Mouse (Mus musculus): ENCODE measurements at regions not wholly inside any gene's neighbourhood (a gene's known extent, or its start where the extent isn't known, plus 50 kb on each side); places are given as distances from the start of the nearest gene placed in this dataset.

- TF ChIP-seq CTCF (IDR thresholded peaks at IDR 0.05; ENCODE audit: borderline replicate concordance, insufficient read depth, low read length) (no peak), POLR2A (IDR thresholded peaks at IDR 0.05; ENCODE audit: low read depth, low read length) (no peak)
- no peak overlapping the region for H3K4me3 ChIP-seq (ENCODE audit: insufficient read depth, low read length)
- no peak overlapping the region for H3K27ac ChIP-seq (ENCODE audit: insufficient read depth, low read length)
- no peaks in the 10 kb centered on the region for H3K4me1 ChIP-seq (ENCODE audit: control insufficient read depth, insufficient read depth, low read length)
These were observed 2149.3 kb upstream of the Lrrc6 start for GRCm38 (mm10) chr15:68650033-68650432.

- Histone ChIP-seq H3K4me1 (ENCODE audit: control insufficient read depth, insufficient read depth, low read length) (no peaks in the 10 kb centered on the region), H3K4me3 (ENCODE audit: insufficient read depth, low read length) (no peak overlapping the region), H3K27ac (ENCODE audit: insufficient read depth, low read length) (no peak overlapping the region)
- TF ChIP-seq POLR2A (IDR thresholded peaks at IDR 0.05; ENCODE audit: low read depth, low read length) (no peak), CTCF (IDR thresholded peaks at IDR 0.05; ENCODE audit: borderline replicate concordance, insufficient read depth, low read length) (no peak)
These were observed 2146.2 kb upstream of the Lrrc6 start for GRCm38 (mm10) chr15:68646865-68647264.

- Histone ChIP-seq H3K27ac (ENCODE audit: insufficient read depth, low read length) (no peak overlapping the region), H3K4me3 (ENCODE audit: insufficient read depth, low read length) (no peak overlapping the region), H3K4me1 (ENCODE audit: control insufficient read depth, insufficient read depth, low read length) (no peaks in the 10 kb centered on the region)
- TF ChIP-seq POLR2A (IDR thresholded peaks at IDR 0.05; ENCODE audit: low read depth, low read length) (no peak), CTCF (IDR thresholded peaks at IDR 0.05; ENCODE audit: borderline replicate concordance, insufficient read depth, low read length) (no peak)
These were observed 2144.2 kb upstream of the Lrrc6 start for GRCm38 (mm10) chr15:68644862-68645261.

GRCm38 (mm10) chr15:68635633-68636032 is 2134.9 kb upstream of the Lrrc6 start:
- H3K27ac ChIP-seq (ENCODE audit: insufficient read depth, low read length), result no peak overlapping the region
- no peaks in the 10 kb centered on the region for H3K4me1 ChIP-seq (ENCODE audit: control insufficient read depth, insufficient read depth, low read length)
- H3K4me3 ChIP-seq (ENCODE audit: insufficient read depth, low read length), result no peak overlapping the region
- no peak for TF ChIP-seq CTCF (IDR thresholded peaks at IDR 0.05; ENCODE audit: borderline replicate concordance, insufficient read depth, low read length)
- no peak for TF ChIP-seq POLR2A (IDR thresholded peaks at IDR 0.05; ENCODE audit: low read depth, low read length)

GRCm38 (mm10) chr15:68626976-68627375 is 2126.3 kb upstream of the Lrrc6 start:
- no peak for TF ChIP-seq POLR2A (IDR thresholded peaks at IDR 0.05; ENCODE audit: low read depth, low read length)
- TF ChIP-seq CTCF (IDR thresholded peaks at IDR 0.05; ENCODE audit: borderline replicate concordance, insufficient read depth, low read length), result no peak
- Histone ChIP-seq H3K4me3 (ENCODE audit: insufficient read depth, low read length) (no peak overlapping the region), H3K27ac (ENCODE audit: insufficient read depth, low read length) (no peak overlapping the region), H3K4me1 (ENCODE audit: control insufficient read depth, insufficient read depth, low read length) (no peaks in the 10 kb centered on the region)

- Histone ChIP-seq H3K27ac (ENCODE audit: insufficient read depth, low read length) (no peak overlapping the region), H3K4me3 (ENCODE audit: insufficient read depth, low read length) (no peak overlapping the region), H3K4me1 (ENCODE audit: control insufficient read depth, insufficient read depth, low read length) (no peaks in the 10 kb centered on the region)
- TF ChIP-seq POLR2A (IDR thresholded peaks at IDR 0.05; ENCODE audit: low read depth, low read length), result no peak
- no peak for TF ChIP-seq CTCF (IDR thresholded peaks at IDR 0.05; ENCODE audit: borderline replicate concordance, insufficient read depth, low read length)
These were observed 2124.1 kb upstream of the Lrrc6 start for GRCm38 (mm10) chr15:68624831-68625230.

GRCm38 (mm10) chr15:68620417-68621214 is 2119.9 kb upstream of the Lrrc6 start:
- TF ChIP-seq CTCF (IDR thresholded peaks at IDR 0.05; ENCODE audit: borderline replicate concordance, insufficient read depth, low read length) (no peak), POLR2A (IDR thresholded peaks at IDR 0.05; ENCODE audit: low read depth, low read length) (no peak)
- H3K4me1 ChIP-seq (ENCODE audit: control insufficient read depth, insufficient read depth, low read length), result no peaks in the 10 kb centered on the region
- H3K4me3 ChIP-seq (ENCODE audit: insufficient read depth, low read length), result no peak overlapping the region
- no peak overlapping the region for H3K27ac ChIP-seq (ENCODE audit: insufficient read depth, low read length)

GRCm38 (mm10) chr15:68606110-68606791 is 2105.5 kb upstream of the Lrrc6 start:
- Histone ChIP-seq H3K4me1 (ENCODE audit: control insufficient read depth, insufficient read depth, low read length) (peaks cover 4% of the 10 kb centered on the region; the same call in 1 of the 2 replicates), H3K27ac (ENCODE audit: insufficient read depth, low read length) (no peak overlapping the region), H3K4me3 (ENCODE audit: insufficient read depth, low read length) (no peak overlapping the region)
- no peak for TF ChIP-seq CTCF (IDR thresholded peaks at IDR 0.05; ENCODE audit: borderline replicate concordance, insufficient read depth, low read length)
- no peak for TF ChIP-seq POLR2A (IDR thresholded peaks at IDR 0.05; ENCODE audit: low read depth, low read length)

- H3K27ac ChIP-seq (ENCODE audit: insufficient read depth, low read length), result no peak overlapping the region
- no peak for TF ChIP-seq POLR2A (IDR thresholded peaks at IDR 0.05; ENCODE audit: low read depth, low read length)
- TF ChIP-seq CTCF (IDR thresholded peaks at IDR 0.05; ENCODE audit: borderline replicate concordance, insufficient read depth, low read length), result no peak
- H3K4me3 ChIP-seq (ENCODE audit: insufficient read depth, low read length), result no peak overlapping the region
- H3K4me1 ChIP-seq (ENCODE audit: control insufficient read depth, insufficient read depth, low read length), result peaks cover 4% of the 10 kb centered on the region; the same call in 1 of the 2 replicates
These were observed 2104.8 kb upstream of the Lrrc6 start for GRCm38 (mm10) chr15:68605478-68605877.

GRCm38 (mm10) chr15:68582177-68582576 is 2081.5 kb upstream of the Lrrc6 start:
- TF ChIP-seq POLR2A (IDR thresholded peaks at IDR 0.05; ENCODE audit: low read depth, low read length) (no peak), CTCF (IDR thresholded peaks at IDR 0.05; ENCODE audit: borderline replicate concordance, insufficient read depth, low read length) (no peak)
- Histone ChIP-seq H3K27ac (ENCODE audit: insufficient read depth, low read length) (no peak overlapping the region), H3K4me3 (ENCODE audit: insufficient read depth, low read length) (no peak overlapping the region), H3K4me1 (ENCODE audit: control insufficient read depth, insufficient read depth, low read length) (no peaks in the 10 kb centered on the region)

Measured in embryonic fibroblast, embryonic 13.5 days (primary cell).